Mouse (Mus musculus): ENCODE measurements around the gene Rassf8.

Rassf8 gene

GRCm38 (mm10) chr6:145780180-145780802 lies 33.7 kb downstream of the Rassf8 start:
- no peak for DNase-seq

GRCm38 (mm10) chr6:145781256-145781655 lies 34.7 kb downstream of the Rassf8 start:
- DNase-seq, result no peak

GRCm38 (mm10) chr6:145781966-145782365 lies 35.4 kb downstream of the Rassf8 start:
- no peak for DNase-seq

GRCm38 (mm10) chr6:145787311-145787710 lies 40.8 kb downstream of the Rassf8 start:
- DNase-seq, result no peak

DNA sequence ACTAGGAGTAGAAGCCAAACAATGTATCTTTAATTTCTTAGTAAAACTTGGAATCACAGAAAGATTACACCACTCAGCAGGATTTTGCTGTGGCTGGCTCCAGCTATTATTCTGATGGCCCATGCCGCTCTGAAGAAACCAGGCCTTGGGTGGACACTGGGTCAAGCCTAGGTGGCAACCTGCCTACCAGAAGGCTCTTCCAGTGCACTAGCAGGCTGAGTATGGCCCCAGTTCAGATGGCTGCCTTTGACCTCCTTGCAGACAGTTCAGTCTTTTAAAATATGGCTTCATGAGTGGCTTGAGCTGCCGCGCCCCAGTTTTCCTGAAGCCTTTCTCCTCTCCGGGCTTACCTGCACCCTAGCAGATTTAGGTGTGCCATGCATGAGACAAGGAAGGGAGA lies 43.2 kb downstream of the Rassf8 start:
- no peak for DNase-seq

DNA sequence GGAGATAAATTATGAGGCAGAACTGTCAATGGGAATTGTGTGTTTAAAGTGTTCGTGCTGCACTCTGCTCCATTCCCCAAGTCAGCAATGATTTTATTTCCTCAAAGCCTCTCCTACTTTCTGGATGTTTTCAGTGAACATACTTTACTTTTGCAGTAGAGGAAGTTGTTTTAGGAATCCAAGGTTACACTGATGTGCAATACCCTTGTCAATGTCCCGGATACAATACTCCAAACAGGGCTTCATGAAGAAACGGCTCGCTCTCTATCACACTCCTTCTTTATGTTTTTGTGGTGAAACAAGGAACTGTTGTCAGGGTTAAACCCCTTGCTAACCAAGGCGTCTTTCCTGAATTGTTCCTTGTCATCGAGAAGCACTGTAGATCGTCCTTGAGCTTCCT lies 45.8 kb downstream of the Rassf8 start:
- DNase-seq, result no peak

GRCm38 (mm10) chr6:145793109-145793593 lies 46.6 kb downstream of the Rassf8 start:
- DNase-seq, result peak; percentile 59

DNA sequence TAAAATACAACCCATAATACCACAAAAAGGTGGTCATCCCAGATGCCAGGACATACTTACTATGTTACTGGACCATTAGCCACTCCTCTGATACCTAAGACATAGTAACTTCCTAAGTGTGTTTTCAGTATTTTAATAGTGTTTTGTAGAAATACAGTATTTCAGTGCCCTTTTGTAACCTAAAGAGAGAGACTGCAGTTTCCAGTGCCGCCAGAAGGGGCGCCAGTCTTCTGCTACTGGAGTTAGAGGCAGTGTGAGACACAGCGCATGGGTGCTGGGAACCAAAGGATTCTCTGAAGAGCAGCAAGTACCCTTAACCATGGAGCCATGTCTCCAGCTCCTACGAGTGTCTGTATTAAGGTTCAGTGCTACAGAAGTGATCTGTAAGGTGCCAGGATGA lies 48.1 kb downstream of the Rassf8 start:
- DNase-seq, result no peak

DNA sequence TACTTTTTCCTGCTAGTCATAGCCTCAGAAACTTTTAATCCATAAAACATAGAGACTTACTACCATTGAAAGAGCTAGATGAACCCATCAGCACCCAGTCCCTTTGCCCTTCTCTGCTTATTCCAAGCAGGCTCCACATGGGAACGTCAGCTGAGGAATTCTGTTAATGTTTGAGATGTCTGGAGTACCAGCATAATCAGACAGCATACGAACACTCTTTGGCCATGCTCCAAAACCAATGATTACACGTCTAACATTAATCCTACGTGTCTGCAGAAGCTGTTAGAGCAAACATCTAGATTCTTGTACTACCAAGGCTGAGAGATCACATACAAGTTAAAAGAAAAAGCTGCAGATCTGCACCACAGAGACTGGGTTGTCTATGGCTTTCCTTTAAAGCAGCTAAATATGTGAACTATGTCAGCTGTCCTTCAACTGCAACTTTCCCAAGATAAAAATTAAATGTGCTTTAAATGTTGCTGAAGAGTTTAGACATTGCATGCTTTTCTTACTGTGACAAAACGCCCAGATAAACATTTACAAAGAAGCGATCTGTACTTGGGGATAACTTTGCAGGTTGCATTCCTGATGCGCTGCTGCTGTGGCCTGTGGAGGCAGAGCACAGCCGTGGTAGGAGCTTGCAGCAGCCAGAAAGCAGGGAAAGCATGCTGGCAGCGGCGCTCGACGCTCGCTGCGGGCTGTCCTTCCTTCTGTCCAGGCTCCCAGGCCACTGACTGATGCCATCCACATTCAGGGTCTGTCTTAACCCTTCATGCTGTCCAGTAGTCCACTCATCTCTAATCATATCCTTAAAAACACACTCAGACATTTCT lies 49.9 kb downstream of the Rassf8 start:
- peak; percentile 28 for DNase-seq

GRCm38 (mm10) chr6:145797692-145798091 lies 51.1 kb downstream of the Rassf8 start:
- DNase-seq, result no peak

DNA sequence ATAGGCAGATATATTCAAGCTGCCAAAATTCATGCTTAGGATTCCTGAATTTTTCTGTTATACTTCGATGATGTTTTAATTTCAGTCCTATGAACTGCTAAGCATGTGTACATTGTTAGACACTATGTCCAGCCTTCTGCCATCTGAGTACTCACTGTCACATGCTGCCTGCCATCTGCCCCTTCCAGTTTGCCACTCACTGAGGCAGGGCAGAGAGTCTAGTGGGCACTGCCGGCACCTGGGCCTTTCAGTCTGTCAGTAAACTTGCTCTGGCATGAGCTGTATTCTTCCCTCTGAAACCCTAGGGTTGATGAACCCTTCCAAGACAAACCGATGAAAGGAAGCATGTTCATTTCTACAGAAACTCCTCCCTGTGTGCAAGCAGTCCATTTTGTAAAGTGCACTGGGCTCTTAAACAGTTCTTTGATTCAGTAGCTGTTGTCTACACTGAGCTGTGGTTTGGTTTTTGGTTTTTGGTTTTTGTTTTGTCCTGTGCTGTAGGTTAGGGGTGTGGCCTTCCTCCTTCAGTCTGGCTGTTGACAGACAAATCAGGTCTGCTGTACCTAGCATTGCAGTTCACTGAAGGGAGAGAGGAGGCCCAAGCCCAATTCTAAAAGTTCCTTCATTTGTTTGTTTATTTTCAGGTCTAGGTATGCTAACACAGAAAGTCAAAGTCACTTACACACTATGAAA lies 55.4 kb downstream of the Rassf8 start:
- no peak for DNase-seq

DNA sequence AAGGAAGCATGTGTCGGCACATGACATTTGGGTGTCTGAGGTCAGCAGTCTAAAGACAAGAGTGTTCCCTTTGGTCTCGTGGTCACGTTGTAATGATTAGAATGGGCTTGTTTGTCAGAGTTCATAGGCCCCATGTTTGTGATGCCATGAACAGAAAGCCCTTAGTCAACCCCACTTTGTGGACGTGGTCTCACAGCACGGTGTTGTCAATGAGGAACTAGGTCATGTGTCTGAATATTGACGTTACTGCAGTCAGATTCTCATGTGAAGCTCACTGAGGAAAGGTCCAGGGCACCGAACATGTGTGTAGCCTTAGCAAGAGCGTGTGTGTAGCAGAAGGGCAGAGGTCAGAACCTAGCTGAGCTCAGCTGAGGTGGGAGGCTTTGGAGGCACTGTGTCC lies 56.3 kb downstream of the Rassf8 start:
- no peak for DNase-seq

GRCm38 (mm10) chr6:145804276-145804675 lies 57.7 kb downstream of the Rassf8 start:
- no peak for DNase-seq

GRCm38 (mm10) chr6:145806784-145807183 lies 60.2 kb downstream of the Rassf8 start:
- no peak for DNase-seq

- no peak for DNase-seq
Observed at GRCm38 (mm10) chr6:145807929-145808328, 61.4 kb downstream of the Rassf8 start.

DNA sequence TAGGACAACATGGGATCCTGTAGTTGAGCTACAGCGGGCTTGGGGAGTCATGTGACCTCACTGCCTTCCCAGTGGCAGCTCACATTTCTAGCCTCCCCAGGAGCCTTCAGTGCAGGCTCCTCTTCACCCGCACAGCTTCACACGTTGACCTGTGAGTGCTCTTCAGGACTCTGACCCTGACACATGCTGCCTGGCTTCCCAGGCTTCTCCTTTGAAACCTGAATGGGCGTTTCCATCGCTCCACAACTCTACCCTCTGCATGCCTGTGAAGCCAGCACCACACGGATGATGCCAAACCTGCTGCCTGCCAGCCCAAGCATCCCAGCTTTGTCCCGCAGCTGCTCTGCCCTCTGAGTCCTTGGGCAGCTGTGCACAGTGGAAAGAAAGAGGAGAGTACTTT lies 63.0 kb downstream of the Rassf8 start:
- no peak for DNase-seq

GRCm38 (mm10) chr6:145810015-145810414 lies 63.5 kb downstream of the Rassf8 start:
- DNase-seq, result no peak

GRCm38 (mm10) chr6:145811174-145811573 lies 64.6 kb downstream of the Rassf8 start:
- no peak for DNase-seq

DNA sequence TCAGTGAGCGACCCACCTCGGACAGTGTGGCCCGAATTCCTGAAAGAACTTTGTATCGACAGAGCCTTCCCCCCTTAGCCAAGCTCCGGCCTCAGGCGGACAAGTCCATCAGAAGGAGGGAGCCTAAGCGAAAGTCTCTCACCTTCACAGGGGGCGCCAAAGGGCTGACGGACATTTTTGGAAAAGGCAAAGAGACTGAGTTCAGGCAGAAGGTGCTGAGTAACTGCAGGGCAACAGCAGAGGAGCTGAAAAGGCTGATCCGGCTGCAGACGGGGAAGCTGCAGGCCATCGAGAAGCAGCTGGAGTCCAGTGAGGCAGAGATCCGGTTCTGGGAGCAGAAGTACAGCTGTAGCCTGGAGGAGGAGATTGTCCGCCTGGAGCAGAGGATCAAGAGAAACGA lies 68.7 kb downstream of the Rassf8 start:
- DNase-seq, result no peak

- DNase-seq, result no peak
Observed at GRCm38 (mm10) chr6:145819151-145819550, 72.6 kb downstream of the Rassf8 start.

DNA sequence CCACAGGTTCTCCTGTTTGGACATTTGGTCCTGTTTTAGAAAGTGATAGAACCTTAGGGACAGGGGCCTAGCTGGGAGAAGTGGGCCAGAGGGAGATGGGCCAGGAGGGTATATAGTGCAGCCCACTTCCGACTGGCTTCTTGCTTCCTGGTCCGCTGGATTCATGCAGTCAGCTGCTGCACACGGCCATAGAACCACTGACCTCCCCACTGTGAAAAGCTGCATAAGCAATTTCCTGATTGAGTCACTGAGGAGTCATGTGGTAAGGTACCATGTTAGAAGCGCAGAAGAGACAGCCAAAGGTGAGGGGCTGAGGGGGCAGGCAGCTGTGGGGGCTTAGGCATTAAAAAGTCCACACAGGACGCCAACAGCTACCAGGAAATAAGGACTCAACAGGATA lies 75.7 kb downstream of the Rassf8 start:
- no peak for DNase-seq

- no peak for DNase-seq
Observed at GRCm38 (mm10) chr6:145823103-145823502, 76.6 kb downstream of the Rassf8 start.

DNA sequence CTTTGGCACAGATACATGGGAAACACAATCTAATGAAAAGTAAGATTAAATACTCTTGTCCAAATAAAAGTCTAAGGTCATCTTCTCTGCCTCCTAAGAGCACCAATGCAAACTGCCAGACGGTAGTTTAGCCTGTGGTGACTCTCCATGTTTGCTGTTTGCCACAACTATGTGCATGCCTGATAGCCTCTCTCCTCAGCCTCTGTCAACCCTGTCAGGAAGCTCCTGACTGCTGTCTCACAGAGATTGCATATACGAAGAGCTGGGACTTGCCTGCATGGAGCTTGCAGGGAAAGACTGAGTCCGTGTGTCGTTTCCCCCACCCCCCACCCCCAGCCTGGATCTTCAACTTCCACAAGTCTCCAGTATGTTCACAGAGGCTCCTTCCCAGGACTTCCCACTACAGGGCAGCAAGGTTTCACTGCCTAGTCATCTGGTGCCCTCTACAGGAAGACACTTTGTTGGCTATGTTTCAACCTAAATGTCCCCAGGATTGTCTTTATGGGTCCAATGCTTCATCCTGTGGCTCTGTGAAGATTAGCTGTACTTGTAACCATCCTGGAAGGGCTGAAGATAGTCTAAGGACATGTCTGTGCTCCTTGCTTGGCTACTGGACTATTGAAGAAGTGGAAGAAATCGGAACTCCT lies 77.2 kb downstream of the Rassf8 start:
- DNase-seq, result no peak

All from kidney, adult 18-20 months (tissue).